Mouse (Mus musculus) adrenal gland, postnatal 10 days (tissue): ENCODE measurements around the gene Gm10128. TPM values are rescaled to one million over a fixed set of nuclear protein-coding genes. Genes with fewer than 3 reads are reported as not detected.
"Not testable (repeated sequence)": the region's sequence is repeated elsewhere in the genome, so short reads cannot be mapped to it uniquely, and the experiment has no call there.

Experiments used
- DNase-seq: peaks from one replicate; pipeline ENCODE4 v3.0.0; 2021; ENCODE audit warnings: mixed read lengths
- long read RNA-seq, 2 experiments: library from polyadenylated mRNA; stranded (forward); transcript quantifications; one replicate each; pipeline ENCODE4 v2.0.0; 2021
- total RNA-seq, 2 experiments: library from RNA; stranded (reverse); gene quantifications; 2 replicates each; pipeline ENCODE4 v1.2.3; 2021

Gm10128 gene
- not detected for total RNA-seq
- long read RNA-seq, experiment 1 = 0 reads
- long read RNA-seq, experiment 2 = 0 reads

DNA sequence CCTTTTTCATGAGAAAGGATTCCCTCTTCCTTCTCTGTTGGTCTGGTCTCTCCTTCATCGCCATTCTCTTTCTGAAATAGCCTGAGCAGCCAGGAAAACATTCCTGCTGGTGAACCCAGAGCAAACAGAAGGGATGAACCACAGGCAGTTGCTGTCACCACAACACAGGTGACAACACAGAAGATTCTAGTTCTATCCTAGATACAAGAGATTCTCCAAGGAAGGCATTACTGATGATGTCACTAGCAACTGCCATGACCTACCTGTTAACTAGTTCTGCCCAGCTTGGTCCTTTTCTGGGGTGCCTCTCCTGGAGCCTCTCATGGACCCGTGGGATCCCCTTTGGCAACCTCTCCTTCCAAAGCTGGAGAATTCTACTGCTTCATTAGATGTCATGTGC is at the start of gene Gm10128:
Gene Gm10128 (minus strand): TSS at position 101 of the 400 bp plus-strand sequence.
- not testable (repeated sequence) for DNase-seq

GRCm38 (mm10) chr14:7681170-7681569 is 37.4 kb upstream of the Gm10128 start:
- not testable (repeated sequence) for DNase-seq

DNA sequence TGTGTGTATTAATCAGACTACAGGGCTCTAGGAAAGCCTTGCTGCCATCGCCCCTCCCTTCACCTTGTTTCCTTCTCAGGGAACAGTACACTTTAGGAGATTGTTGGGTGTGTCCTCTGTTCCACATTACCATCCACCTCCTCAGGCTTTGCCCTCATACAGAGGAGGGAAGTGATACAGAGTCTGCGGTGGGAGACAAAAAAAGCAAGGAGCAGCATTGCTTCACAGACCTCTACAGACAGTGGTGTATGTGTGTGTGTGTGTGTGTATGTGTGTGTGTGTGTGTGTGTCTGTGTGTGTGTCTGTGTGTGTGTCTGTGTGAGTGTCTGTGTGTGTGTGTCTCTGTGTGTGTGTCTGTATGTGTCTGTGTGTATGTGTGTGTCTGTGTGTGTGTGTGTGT is 18.7 kb upstream of the Gm10128 start:
- DNase-seq = not testable (repeated sequence)

DNA sequence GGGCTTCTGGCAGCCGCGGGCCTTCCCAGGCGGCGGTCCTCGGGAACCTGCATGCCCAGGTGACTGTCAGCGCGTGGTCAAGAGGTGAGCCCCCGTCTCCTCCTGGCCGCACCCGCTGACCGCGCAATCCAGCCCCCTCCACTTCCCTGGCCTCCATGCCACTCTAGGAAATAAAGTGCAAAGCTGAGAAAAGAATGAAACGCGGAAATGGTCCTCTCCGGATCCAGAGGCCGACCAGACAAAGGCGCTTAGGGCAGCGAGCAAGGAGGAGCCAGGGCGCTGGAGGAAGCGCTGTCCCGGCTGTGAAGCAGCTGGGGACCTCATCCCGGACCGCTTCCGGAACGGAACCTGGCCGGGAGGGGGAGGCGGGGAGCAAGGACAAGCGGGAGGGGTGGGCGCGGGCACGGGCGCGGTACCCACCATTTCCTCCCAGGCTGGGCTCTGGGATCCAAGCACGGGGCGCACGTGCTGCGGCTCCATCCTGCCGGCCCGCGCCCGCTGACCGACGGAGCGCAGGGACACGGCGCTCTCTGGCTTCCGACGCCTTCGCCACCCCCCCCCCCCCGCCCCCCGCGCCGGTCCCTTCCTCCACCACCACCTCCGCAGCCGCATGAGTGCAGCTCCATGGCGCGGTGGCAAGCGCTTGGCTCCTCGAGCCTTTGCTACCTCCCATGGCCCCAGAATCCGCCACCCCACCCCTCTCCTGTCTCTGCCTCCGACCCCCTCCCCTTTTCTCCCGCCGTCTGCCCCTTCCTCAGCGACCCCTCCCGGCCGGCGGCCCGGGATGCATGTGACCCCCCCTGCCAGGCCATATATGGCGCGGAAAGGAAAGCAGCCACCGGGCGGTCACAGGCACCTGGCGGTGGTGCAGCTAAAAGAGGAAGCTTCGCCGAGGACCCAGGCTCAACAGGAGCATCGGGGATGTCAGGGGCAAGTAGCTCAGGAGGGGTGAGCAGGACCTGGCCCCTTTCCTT is 14.6 kb upstream of the Gm10128 start:
- DNase-seq = peak; percentile 2

GRCm38 (mm10) chr14:7657456-7657855 is 13.7 kb upstream of the Gm10128 start:
- not testable (repeated sequence) for DNase-seq

DNA sequence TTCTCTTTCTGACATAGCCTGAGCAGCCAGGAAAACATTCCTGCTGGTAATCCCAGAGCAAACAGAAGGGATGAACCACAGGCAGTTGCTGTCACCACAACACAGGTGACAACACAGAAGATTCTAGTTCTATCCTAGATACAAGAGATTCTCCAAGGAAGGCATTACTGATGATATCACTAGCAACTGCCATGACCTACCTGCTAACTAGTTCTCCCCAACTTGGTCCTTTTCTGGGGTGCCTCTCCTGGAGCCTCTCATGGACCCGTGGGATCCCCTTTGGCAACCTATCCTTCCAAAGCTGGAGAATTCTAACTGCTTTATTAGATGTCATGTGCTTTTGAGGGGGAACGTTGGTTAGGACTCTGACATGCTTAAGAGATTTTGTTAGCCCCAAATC is 48.3 kb downstream of the Gm10128 start, which contains the start of gene Gm10338:
Gene Gm10338 (minus strand): TSS at position 101 of the 400 bp plus-strand sequence.
- not testable (repeated sequence) for DNase-seq

Other genes with a start within 250 kb of the Gm10128 start
- under 1 TPM in 1 of 2 experiments, not detected in 1; 0.24 TPM for gene Gm3755, start 193.1 kb downstream of the Gm10128 start, total RNA-seq
- under 1 TPM in 1 of 2 experiments, not detected in 1; 0.21 TPM for gene Gm3752, start 160.2 kb downstream of the Gm10128 start, total RNA-seq
- gene Gm3558, start 75.4 kb downstream of the Gm10128 start, total RNA-seq = 1 to 10 TPM; 2.7 to 4.5 TPM
- not detected for gene Gm10338, start 48.4 kb downstream of the Gm10128 start, total RNA-seq
- not detected for gene Gm26661, start 147.6 kb upstream of the Gm10128 start, total RNA-seq
- 10 to 100 TPM; 43.6 to 52.7 TPM for gene Flnb, start 174.0 kb upstream of the Gm10128 start, total RNA-seq